Mouse (Mus musculus) liver, postnatal 0 days (tissue): ENCODE data around the gene Hoxa7.

Experiments used
- CTCF ChIP-seq: sonication (generic); IDR thresholded peaks from 2 replicates; pipeline ENCODE4 v1.5.1; 2016; ENCODE audit warnings: antibody characterized with exemption, low read depth
- EP300 ChIP-seq: IDR thresholded peaks from 2 replicates; pipeline ENCODE4 v1.6.1; 2016; ENCODE audit warnings: antibody characterized with exemption, low read depth, mild to moderate bottlenecking

- no peak for TF ChIP-seq CTCF
- no peak for TF ChIP-seq EP300
Observed at GRCm38 (mm10) chr6:52170898-52171223, 50.8 kb downstream of the Hoxa7 start.
